Mouse (Mus musculus): Measurements from ENCODE around the gene B3gnt2.

DNA sequence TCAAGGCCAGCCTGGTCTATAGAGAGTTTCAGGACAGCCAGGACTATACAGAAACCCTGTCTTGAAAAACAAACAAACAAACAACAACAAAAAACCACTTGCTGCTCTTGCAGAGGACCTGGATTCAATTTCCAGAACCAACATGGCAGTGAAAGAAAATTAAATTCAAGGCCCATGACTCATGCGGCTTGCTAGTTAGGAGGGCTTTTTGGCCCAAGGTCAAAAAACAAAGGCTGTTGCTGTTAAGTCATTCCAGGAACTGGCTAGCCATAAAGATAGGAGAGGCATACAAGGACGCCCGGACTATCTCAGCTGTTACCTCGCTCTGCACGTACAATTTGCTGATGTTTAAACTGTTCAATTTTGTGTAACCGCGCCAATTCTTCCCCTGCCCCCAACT, 142.7 kb downstream of the B3gnt2 start:
- TF ChIP-seq CTCF (IDR thresholded peaks at IDR 0.05 in 2 of 3, conservative IDR thresholded peaks at IDR 0.05 in 1 of 3; ENCODE audit: control insufficient read depth in 1 of 3, insufficient read depth in 1 of 3, low read depth in 2 of 3, low read length in 3 of 3, poor library complexity in 1 of 3, severe bottlenecking in 1 of 3) (no peak), POLR2A (IDR thresholded peaks at IDR 0.05; ENCODE audit: control insufficient read depth in 1 of 2, insufficient read depth in 1 of 2, low read depth in 1 of 2, low read length in 2 of 2, poor library complexity in 1 of 2) (no peak), MYC (IDR thresholded peaks at IDR 0.05; ENCODE audit: low read depth, low read length) (no peak), GATA1 (IDR thresholded peaks at IDR 0.05; ENCODE audit: low read depth, low read length) (no peak), E2F4 (IDR thresholded peaks at IDR 0.05; ENCODE audit: borderline replicate concordance, low read depth, low read length) (no peak), USF1 (IDR thresholded peaks at IDR 0.05; ENCODE audit: low read depth, low read length) (no peak), TCF12 (IDR thresholded peaks at IDR 0.05; ENCODE audit: low read depth, low read length) (no peak)
